Mouse (Mus musculus) testis, adult 2 months (tissue): ENCODE measurements at regions not wholly inside any gene's neighbourhood (a gene's known extent, or its start where the extent isn't known, plus 50 kb on each side); places are given as distances from the start of the nearest gene placed in this dataset.

ENCODE experiments used
- CTCF ChIP-seq: fragments of 200-500 bp; IDR thresholded peaks from 2 replicates; pipeline ENCODE4 v1.5.1; 2012; ENCODE audit warnings: low read depth, mild to moderate bottlenecking, inconsistent platforms, low read length, moderate library complexity; ENCODE audit not compliant: control insufficient read depth, insufficient read depth, insufficient replicate concordance
- POLR2A ChIP-seq: fragments of 200-500 bp; IDR thresholded peaks from 2 replicates; pipeline ENCODE4 v1.6.1; 2012; ENCODE audit warnings: low read depth, mild to moderate bottlenecking, inconsistent platforms, low read length, moderate library complexity; ENCODE audit not compliant: control insufficient read depth

DNA sequence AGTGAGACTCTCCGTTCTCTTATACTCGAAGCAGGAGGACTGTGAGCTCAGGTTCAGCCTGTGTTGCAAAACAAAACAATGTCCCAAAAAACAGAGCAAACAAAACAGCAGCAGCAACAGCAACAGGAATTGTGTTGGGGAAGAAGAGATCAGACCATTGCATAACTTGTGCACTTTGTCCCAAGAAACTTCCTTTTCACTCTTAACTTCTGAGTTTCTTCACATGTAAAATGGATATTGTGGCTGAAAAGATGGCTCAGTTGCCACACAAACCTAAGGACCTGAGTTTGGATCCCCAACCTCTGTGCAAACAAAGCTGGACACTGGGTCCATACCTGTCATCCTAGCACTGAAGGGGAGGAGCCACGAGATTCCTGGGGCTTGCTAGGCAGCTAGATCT, 146.1 kb upstream of the Lyplal1 start:
- TF ChIP-seq CTCF, result no peak
- no peak for TF ChIP-seq POLR2A
